Mouse (Mus musculus): Measurements from ENCODE around the gene Idh3a.
"Not testable (repeated sequence)": the region's sequence is repeated elsewhere in the genome, so short reads cannot be mapped to it uniquely, and the experiment has no call there.

The Idh3a gene

GRCm38 (mm10) chr9:54593652-54594051 is 7.5 kb downstream of the Idh3a start:
- not testable (repeated sequence) for DNase-seq

DNA sequence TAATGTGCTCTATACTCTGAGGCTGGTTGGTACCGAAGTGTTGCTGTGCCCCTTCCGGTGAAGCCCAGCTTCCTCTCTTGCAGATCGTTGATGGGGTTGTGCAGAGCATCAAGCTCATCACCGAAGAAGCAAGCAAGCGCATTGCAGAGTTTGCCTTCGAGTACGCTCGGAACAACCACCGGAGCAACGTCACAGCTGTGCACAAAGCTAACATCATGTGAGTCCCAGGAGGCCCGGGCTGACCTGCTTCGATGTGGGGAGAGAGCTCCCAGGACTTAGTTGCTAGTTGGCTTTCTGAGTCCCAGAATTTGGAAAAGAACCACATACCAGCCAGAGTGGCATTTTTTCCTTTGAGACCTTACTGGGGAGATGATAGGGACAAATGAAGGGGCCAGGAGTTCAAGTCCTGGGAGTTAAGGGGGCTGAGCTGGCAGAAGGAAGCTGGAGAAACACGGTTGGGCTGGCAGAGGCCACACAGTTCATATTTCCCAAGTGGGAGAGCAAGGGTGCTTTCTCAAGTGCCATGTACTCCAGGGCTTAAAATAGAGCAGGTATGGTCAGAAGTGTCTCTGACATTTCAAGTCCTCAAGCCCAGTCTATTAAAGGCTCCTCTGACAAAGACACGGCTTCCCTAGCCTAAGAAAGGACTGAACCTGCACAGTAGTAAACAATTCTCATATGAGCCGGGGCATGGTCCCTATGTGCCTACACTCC is 10.8 kb downstream of the Idh3a start:
- no peak for DNase-seq

- DNase-seq: no peak
These were observed 16.3 kb downstream of the Idh3a start for GRCm38 (mm10) chr9:54602386-54602785.

GRCm38 (mm10) chr9:54602916-54603315 is 16.8 kb downstream of the Idh3a start:
- no peak for DNase-seq

GRCm38 (mm10) chr9:54604131-54604654 is 18.1 kb downstream of the Idh3a start:
- no peak for DNase-seq

- DNase-seq: peak; percentile 67
These were observed 18.8 kb downstream of the Idh3a start for GRCm38 (mm10) chr9:54604886-54605285.

DNA sequence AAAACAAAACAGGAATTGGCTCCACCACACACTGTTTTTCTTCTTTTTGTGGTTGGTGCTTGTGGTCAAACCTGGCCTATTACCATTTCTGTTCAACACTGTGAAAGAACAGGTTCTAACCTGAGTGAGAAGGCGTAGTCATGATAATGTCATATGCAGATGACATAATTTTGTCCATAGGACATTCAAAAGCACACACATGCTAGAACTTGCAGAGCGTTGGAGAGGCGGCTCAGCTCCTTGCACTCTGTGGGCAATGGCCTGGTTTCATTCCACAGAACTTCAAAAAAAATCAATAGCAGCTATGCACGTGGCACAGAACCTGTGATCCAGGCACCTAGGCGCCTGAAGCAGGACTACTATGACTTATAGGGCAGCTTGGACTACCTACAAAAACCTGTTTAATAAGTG is 26.7 kb downstream of the Idh3a start:
- DNase-seq: no peak

GRCm38 (mm10) chr9:54614182-54614850 is 28.2 kb downstream of the Idh3a start:
- peak; percentile 50 for DNase-seq

DNA sequence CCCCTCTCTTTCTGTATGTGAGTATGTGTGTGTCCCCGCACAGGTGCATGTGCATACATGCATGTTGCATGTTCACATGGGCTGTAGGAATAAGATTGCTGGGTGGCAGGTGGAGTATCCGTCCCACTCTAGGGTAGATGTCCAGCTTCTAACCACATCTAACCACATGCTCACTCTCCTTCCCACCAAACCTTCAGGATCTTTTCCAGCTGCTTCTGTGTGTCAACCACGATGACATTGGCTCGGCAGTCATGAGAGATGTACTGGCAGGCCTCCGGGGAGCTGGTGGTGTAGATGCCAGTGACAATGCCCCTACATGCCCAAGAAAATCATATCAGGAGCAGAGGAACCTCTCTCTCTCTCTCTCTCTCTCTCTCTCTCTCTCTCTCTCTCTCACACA is 41.1 kb downstream of the Idh3a start:
- DNase-seq: no peak

GRCm38 (mm10) chr9:54628752-54629151 is 42.6 kb downstream of the Idh3a start:
- no peak for DNase-seq

GRCm38 (mm10) chr9:54629613-54630261 is 43.6 kb downstream of the Idh3a start:
- DNase-seq: no peak

GRCm38 (mm10) chr9:54630905-54631304 is 44.8 kb downstream of the Idh3a start:
- DNase-seq: no peak

DNA sequence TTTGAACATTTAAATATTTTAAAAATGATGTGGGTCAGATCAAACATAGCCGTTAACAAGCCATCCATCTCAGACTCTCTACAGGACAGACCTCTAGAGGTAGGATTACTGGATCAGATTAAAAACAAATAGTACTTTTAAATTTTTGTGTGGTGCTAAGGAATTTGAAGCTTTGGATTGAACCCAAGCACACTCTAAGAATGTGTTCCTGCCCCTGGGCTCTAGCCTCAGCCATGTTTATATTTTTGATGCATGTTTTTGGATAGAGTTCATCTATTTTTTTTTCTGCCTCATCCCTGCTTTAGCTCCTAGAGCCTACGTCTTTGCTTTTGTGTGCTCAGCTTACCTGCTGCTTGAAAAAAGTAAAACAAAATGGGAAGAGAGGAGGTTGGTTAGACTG is 47.3 kb downstream of the Idh3a start:
- DNase-seq: no peak

DNA sequence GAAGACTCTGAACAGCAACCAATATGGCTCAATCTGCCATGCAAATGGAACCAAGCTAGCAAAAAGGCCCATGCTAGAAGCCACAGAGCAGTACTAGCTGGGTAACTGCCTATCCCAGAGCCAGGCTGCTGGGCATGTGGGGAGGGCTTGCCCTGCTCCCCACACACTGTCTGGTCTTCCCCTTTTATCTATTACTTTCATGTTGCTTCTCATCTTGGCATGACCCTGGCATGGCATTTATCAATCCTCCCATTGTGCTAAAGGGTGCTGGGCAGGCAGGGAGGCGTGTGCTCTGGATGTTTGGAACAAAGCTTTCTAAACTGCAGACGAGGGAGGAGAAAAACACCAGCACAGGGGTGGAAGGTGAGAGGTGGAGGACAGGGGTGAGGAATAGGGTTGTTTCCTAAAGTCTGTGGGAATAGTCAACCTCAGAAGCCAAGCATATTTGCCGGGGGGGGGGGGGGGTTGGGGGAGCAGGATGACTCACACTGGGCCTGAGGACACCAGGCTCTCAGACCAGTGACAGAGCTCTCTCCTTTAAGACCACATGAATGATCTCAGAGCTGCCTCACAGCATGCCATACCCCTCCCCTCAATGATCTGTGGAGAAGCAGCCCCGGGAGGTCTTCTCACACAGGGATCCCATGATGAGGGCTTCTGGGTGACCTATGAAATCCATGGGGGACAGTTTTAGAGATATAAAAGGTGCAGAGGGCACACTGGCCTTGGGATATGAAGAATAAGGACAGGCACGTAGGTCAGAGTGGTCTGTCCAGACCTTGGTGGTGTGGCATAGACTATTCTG is 51.6 kb downstream of the Idh3a start:
- no peak for DNase-seq

DNA sequence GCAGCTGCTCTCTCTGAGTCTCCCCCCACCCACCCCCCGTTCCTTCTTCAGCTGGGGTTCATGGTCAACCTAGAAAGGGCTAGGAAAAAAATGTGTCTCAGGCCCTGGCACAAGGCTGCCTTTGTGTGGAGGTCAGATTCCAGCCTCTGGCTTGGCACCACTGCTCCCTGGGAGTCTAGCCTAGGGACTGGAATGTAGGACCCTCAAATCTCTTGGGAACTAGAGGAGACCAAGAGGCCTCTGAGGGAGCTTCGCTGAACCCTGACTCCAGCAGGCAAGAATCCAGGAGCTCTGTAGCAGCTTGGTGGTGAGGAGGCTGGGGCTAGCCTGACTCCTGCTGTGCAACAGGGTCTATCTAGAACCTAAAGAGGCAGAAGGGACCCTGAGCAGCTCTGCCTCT is 53.1 kb downstream of the Idh3a start:
- DNase-seq: no peak

DNA sequence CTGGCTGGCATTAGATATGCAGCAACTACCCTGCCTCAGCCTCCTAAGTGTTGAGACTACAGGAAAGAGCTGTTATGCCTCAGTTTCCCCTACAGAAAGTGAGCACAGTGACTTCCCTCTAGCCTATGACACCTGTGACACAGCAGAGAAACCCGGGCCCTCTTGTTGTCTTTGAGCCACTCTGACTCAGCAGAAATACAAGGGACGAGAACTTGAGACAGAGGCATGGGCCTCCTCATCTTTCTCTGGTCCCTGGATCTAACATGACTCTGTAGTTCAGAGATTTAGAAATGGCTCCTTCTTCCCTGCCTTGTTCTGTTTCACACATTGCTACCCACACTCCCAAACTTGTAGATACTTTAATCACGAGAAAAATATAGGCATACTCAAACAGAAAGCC is 55.4 kb downstream of the Idh3a start:
- no peak for DNase-seq

DNA sequence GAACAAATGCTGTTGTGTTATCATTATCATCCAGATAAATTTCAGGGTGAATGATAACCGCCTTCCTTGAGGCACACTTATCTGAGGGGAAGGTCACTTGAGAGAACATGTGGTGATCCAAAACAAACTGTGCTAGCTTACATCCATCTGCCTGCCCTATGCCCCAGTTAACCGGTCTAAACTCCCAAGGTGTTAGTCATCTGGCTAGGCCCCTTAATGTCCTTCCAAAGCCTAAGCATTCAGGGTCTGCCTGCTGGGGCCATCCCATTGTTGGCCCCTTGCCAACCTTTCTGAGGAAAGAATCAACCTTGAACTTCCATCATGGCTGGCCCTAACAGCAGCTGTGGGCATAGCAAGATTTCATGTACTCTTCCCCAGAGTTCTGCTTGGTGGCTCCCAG is 56.0 kb downstream of the Idh3a start:
- no peak for DNase-seq

- no peak for DNase-seq
These were observed 56.4 kb downstream of the Idh3a start for GRCm38 (mm10) chr9:54642556-54642955.

GRCm38 (mm10) chr9:54643179-54643578 is 57.0 kb downstream of the Idh3a start:
- no peak for DNase-seq

GRCm38 (mm10) chr9:54645530-54645929 is 59.4 kb downstream of the Idh3a start:
- no peak for DNase-seq

GRCm38 (mm10) chr9:54646252-54646651 is 60.1 kb downstream of the Idh3a start:
- DNase-seq: no peak

DNA sequence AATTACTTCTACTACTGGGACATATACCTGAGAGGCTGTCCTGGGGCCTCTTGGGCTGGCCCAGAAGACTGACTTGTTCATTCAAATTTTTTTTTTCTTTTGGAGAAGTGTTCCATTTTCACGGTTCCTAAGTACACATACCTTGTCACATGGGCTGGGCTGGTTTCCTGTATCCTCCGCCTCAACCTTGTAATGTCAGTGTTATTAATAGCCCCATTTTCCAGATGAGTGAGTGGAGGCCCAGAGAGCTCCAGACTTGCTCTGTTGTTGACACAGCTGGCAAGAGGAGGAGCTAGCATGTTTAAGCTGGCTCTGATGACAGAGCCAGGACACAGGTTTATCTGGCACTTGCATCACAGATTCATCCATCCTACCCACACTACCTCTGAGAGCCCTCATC is 61.3 kb downstream of the Idh3a start:
- DNase-seq: no peak

GRCm38 (mm10) chr9:54649360-54649759 is 63.2 kb downstream of the Idh3a start:
- peak; percentile 27 for DNase-seq

All from kidney, adult 9 months (tissue).